Mouse (Mus musculus) bone marrow macrophage, adult 2 months (primary cell): ENCODE results near the gene Ddost.

ENCODE experiments used
- CTCF ChIP-seq: IDR thresholded peaks from 2 replicates; pipeline ENCODE4 v1.5.1; 2012; ENCODE audit warnings: low read depth, mild to moderate bottlenecking, low read length, moderate library complexity
- POLR2A ChIP-seq: IDR thresholded peaks from 2 replicates; pipeline ENCODE4 v1.6.1; 2012; ENCODE audit warnings: mild to moderate bottlenecking, low read depth, low read length, borderline replicate concordance

DNA sequence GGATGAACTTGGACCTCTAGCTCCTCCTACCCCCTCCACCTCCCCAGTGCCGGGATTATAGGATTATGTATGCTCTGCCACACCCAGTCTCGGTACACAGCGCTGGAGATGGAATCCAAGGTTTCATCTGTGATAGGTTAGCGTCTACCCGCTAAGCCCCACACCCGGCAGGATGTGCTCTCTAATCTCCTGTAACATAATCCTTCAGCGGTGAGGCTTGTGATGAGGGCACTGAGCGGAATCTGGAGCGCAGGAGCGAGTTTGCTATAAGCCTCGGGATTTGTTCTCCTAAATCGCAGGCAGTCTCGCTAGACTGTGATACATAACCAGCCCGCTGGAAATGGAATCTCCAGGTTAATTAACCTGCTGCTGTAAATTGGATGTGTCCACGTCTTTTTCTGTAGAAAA lies 25.7 kb downstream of the Ddost start:
- TF ChIP-seq CTCF (no peak), POLR2A (no peak)
